Mouse (Mus musculus): Measurements from ENCODE around the gene Bglap.

DNA sequence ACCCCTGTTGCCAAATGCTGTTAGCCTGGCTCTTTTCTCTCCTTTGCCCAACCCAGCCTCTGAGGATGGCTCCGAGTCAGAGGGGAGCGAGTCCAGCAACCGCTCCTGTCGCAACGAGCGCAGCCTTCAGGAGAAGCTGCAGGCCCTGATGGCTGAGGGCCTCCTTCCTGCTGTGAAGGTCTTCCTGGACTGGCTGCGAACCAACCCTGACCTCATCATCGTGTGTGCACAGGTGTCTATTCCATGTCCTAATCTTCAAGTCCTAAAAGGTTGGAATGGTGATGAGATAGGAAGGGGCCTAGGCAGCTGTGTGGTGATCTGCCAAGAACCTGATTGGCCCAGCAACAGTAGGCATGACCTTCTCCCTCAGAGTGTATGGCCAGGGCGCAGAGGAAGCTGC lies 31.4 kb downstream of the Bglap start:
- no peak for TF ChIP-seq EP300 (optimal IDR thresholded peaks at IDR 0.05)
- no peak for TF ChIP-seq CTCF (IDR thresholded peaks at IDR 0.05; ENCODE audit: low read depth)
